Mouse (Mus musculus) CD4-positive helper T cell, adult 2 months (primary cell): ENCODE results near the gene Plscr2.
"Not testable (repeated sequence)": the region's sequence is repeated elsewhere in the genome, so short reads cannot be mapped to it uniquely, and the experiment has no call there.

Source experiments
- DNase-seq: peaks from one replicate; pipeline ENCODE4 v3.0.0-alpha.2; 2012; ENCODE audit warnings: low read depth, missing footprints, low spot score

Gene Plscr2

GRCm38 (mm10) chr9:92273956-92274762 lies 1.2 kb upstream of the Plscr2 start:
- DNase-seq, result peak; percentile 60

- no peak for DNase-seq
Observed at GRCm38 (mm10) chr9:92276360-92276759, 958 bp downstream of the Plscr2 start.

- DNase-seq, result no peak
Observed at GRCm38 (mm10) chr9:92280048-92280447, 4.6 kb downstream of the Plscr2 start.

DNA sequence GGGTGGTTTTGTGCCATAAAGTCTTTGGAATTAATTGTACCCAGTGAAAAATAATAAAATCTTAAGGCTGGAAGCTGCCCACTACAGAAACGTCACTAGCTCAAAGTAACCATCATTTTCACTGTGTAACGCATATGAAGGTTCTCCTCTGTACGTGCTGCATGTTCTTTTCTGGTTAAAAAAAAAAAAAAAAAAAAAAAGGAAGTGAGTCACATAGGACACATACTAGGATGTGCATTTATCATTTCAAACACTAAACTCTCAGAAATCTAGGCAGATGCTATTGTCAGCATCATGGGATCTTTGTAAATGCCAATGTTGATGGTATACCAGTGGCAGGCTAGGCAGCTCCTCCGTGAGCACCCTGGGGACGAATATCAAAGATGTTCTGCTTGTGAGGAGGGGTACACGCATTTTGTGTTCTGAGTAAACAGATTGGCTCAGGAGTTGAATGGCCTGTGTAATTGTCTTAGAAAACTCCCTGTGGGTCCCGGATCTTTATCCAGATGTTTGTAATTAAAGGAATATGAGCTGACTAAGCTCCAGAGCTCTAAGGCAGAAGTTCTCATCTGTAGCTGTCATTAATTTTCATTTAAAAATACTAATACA lies 7.3 kb downstream of the Plscr2 start:
- DNase-seq, result no peak

GRCm38 (mm10) chr9:92289675-92290074 lies 14.3 kb downstream of the Plscr2 start:
- no peak for DNase-seq

DNA sequence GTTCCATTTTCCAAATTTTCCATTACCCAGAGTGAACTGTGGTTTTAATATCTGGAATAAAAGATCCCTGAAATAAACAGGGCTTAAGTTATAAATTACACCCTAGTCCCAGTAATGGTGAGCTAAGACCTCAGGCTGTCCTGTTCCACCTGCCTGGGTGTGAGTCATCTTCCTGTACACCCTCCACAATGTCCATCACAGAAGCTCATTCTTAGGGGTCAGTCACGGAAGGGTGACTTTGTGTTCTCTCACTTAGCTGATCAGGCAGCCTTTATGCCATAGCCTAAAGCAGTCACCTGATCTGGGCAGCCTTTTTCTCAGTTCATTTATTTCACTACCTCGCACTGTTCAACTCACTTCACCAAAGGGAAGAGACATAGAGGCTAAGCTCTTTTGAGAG lies 16.8 kb downstream of the Plscr2 start:
- DNase-seq, result no peak

- no peak for DNase-seq
Observed at GRCm38 (mm10) chr9:92292922-92293321, 17.5 kb downstream of the Plscr2 start.

DNA sequence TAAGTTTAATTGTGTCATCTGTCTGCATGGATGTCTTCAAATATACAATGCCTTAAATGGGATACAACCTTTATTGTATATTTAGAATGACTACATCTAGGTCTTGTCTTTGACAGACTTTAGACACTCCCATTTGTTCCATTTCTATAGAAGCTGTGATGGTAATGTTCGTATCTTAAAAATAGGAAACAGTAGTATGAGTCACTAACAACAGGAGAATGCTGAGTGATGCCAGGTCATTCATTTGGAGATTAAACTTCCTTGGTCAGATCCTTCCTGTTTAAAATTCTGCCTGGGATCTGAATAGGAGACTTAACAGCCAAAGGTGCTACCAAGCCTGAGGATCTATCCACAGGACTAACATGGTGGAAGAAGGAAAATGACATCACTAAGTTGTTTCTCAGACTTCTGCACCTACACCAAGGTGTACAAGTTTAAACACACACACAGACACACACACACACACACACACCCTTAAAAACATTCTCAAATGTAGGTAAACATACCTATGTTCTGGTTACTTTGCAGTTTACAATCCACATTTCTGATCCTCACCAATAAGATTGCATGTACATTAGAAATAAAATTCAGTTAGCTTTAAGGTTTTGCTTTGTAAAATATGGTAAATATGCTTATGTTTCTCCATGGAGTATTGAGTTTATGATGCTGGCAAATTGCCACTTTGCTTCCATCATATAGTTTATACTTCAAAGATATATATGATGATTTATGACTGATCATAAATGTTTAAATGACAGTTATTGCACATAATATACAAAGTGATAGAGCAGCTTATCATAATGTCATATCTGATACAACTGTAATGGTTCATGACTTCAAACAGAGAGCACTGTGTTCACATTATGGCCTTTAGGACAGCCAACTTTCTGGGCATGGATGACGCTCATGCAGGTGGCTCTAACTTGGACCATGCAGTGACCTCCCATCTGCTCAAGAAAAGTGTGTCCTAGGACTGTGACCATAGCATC lies 18.5 kb downstream of the Plscr2 start:
- no peak for DNase-seq

DNA sequence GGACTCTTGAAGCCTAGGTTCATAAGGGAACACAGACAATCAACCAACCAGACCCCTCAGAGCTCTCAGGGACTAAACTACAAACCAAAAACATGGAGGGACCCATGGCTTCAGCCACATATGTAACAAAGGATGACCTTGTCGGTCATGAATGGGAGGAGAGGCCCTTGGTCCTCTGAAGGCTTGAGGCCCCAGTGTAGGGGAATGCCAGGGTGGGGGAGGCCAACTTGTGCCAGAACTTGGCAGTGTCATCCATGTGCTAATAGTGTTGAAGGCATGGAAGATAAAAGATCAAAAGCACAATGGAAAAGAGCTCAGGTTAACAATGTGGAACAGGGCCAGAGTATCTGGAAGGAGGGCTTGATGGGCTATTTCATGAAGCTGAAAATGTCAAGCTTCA lies 22.9 kb downstream of the Plscr2 start:
- no peak for DNase-seq

DNA sequence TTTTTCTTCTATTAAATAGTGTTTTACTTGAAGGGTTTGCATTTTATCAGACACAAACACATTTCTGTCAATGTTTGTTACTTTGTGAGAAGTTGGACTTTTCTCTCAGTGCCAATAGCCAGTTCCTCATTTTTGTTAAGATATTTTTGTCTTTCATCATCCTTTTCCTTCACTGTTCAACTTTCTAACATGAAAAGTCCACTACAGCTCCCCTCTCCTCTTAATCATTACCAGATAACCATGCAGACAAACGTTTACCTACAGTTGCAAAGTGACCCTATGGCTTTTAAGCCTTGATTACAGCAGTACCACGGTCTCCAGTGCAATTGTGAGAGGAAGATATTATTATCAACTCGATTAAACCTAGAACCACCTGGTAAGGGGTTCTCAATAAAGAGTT lies 25.8 kb downstream of the Plscr2 start:
- DNase-seq, result no peak

- DNase-seq, result peak; percentile 2
Observed at GRCm38 (mm10) chr9:92305075-92305474, 29.7 kb downstream of the Plscr2 start.

DNA sequence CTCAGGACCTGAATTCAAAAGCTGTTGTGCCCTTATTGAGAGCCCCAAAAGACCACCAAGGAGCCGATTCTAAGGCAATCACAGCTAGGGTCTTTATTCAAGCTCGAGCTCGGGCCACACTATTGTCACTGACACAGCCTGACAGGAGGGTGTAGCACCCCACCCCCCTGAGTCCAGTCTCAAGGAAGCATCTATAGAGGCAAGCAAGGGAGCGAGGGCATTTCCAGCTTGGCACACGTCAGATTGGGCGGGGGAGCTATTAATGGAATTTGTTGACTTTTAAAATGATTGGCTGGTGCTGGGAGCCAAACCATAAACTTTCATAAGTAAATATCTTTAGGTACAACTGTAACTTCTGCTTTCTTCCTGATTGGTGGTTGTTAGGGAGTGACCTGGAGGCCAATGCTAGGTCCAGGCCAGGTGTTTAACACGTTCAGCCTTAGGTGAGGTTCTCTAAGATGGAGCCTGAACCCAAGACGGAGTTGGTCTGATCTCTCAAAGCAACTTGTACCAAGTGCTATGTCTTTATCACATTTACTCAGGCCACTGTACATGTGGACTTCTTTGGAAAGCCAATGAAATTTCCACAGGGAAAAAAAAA lies 30.3 kb downstream of the Plscr2 start:
- DNase-seq, result no peak

DNA sequence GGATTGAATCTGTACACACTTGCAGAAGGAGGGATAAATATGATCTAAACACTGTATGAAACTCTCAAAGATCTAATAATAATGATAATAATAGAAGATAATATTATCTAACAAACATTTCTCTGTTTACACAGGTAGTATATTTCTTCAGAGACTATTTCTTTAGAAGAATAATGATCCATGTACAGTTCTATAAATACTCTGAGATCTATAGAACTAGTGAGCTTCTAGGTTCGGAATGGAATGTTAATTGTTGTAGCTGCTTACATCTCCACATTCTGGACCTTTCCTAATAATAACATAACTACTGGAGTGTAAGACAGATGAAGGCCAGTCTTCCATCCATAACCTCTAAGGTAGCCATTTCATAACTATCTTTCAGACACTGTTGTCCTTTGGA lies 33.7 kb downstream of the Plscr2 start, which contains the start of gene 1700057G04Rik:
TSS of gene 1700057G04Rik (plus strand) at position 301 of the 400 bp plus-strand sequence.
- DNase-seq, result no peak

DNA sequence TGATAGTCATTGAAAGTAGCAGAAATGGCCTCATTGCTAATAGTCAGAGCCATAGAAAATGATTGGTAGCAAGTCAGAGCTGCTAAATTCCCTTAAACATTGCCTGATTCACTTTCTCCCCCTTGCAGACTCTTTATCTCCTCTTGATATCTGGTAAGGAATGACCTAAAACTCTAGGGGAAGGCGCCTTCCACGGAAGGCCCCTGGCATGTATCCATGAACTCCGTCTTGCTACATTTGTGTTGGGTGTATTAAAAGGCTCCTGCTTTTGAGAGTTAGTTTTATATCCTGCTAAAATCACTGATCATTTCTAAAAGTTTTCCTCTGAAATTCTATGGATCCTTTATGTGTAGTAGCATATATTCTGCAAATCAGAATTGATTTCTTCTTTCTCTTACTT lies 41.4 kb downstream of the Plscr2 start:
- DNase-seq, result no peak

DNA sequence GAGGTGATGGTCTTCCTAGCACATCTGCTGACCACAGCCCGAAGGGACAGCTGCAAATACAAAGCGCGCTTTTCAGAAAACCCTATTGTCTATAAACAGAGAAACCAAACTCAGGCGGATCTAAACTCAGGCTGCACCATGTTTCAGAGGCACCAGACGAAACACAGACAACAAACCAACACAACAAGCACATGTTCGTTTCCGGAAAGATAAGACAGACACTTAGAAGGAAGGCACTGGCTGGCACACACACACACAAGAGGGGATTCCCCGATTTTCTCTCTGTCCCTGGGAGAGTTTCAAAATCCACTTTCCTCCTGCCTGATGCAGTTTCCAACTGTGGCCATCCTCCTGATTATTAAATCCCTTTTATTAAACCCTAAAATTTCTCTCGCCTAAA lies 50.5 kb downstream of the Plscr2 start:
- not testable (repeated sequence) for DNase-seq

DNA sequence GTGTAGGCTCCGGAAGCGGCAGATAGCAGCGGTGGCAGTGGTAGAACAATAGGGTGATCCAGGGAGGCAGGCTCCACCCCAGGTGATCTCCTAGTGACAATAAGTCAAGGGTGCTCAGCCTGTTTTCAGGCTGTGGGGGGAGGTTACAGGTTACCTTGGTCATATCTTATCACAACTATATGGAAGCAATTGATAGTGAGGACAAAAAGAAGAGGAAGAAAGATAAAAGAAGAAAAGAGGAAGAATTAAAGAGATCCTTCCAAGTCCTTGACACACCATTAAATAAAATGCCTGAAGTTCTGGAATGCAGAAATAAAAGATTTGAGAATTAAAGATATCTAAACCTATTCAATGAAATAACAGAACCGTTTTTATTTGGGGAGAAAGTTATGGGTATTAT lies 51.4 kb downstream of the Plscr2 start:
- DNase-seq, result no peak

DNA sequence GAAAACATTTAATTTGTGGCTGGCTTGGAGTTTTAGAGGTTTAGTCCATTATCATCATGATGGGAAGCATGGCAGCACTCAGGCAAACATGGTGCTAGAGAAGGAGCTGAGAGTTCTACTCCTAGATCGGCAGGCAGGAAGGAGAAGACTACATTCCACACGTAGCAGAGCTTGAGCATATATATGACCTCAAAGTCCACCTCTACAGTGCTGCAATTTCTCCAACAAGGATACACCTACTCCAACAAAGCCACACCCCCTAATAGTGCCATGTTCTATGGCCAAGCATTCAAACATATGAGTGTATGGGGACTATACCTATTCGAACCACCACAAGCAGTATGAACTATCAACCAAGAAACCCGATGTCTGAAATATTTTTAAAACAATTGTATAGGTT lies 56.0 kb downstream of the Plscr2 start:
- DNase-seq, result no peak

DNA sequence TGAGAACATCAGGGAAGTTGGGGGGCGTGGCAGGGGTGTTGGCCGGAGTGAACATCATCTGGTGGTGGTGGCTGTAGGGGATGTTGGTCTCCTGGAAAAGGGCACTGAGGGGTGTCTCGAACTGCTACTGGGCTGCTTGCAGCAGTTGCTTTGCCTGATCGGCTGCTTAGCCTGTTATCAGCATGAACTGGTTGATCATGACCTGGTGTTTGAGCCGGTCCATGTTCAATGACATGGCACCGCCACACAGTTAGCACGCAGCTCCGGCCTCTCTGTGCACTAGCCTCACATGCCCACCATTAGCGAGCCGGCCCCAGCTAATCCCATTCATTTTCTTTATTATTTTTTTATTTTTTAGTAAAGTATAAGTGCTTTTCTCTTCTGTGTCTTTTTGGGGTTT lies 59.4 kb downstream of the Plscr2 start:
- no peak for DNase-seq

DNA sequence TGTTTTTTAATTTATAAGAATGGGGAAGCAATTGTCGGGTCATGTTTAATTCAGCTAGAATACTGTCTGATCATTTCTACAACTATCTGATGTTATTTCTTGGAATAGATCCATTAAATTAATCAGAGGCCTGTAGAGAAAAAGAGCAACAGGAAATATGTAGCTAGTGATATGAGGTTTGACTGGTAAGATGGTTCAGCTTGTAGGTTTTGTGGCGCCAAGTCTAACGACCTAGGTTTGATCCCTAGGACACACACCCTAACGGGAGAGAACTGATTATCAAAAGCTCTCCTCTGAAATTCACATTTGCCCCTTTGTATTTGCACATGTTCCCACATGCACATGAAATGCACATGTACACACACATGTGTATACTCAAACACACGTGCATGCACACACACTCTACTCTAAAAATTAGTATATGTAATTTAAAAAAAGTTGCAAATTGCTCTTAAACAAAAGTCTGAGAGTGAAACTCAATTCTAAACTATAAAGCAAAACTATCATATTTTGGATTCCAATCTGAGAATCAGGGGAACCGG lies 59.9 kb downstream of the Plscr2 start:
- DNase-seq, result no peak

GRCm38 (mm10) chr9:92337063-92337462 lies 61.7 kb downstream of the Plscr2 start:
- DNase-seq, result no peak

DNA sequence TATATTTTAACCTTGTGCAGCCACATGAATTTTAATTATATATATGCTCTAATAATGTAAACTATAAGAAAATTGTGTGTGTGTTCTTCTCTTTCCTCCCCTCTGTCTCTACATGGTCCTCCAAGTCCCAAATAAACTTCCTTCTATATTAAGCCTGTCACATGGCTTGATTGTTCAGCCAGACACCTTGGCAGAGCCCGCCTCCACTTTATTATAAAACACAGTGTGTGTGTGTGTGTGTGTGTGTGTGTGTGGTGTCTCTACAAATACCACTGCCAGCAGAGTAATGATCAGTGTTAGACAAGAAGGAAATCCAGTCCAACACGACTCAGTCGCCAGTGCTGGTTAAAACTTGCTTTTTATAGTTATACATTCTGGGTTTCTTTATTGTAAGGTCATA lies 62.3 kb downstream of the Plscr2 start:
- no peak for DNase-seq
